Mouse (Mus musculus): ENCODE measurements around the gene Rhod. TPM values are rescaled to one million over a fixed set of nuclear protein-coding genes. Genes with fewer than 3 reads are reported as not detected.
A peak's percentile ranks its signal among the peaks of the same experiment; 100 is the strongest.
"Not testable (repeated sequence)": the region's sequence is repeated elsewhere in the genome, so short reads cannot be mapped to it uniquely, and the experiment has no call there.

Gene Rhod
- polyA plus RNA-seq, 1 experiment from 2014 or later = 57.9 TPM

- H3K27ac ChIP-seq (ENCODE audit: low read length) = peak overlapping the region; percentile 95
- H3K27me3 ChIP-seq (ENCODE audit: insufficient read depth, low read length) = no peaks in the 10 kb centered on the region
- 0% methylated on average over 36 of the region's 90 CpGs for WGBS
- H3K9me3 ChIP-seq (ENCODE audit: low read length) = no peaks in the 10 kb centered on the region
- peak overlapping the region; percentile 87 for H3K4me2 ChIP-seq (replicated peaks; ENCODE audit: low read depth, low read length)
- H3K36me3 ChIP-seq (ENCODE audit: insufficient read depth, low read length) = peaks cover 7% of the 10 kb centered on the region; the same call in 1 of the 2 replicates
- H3K9ac ChIP-seq (replicated peaks; ENCODE audit: low read length) = peak overlapping the region; percentile 99
- H3K4me1 ChIP-seq (ENCODE audit: insufficient read depth, low read length) = peaks cover 19% of the 10 kb centered on the region
- H3K4me3 ChIP-seq (ENCODE audit: low read length) = peak overlapping the region; percentile 98
- ATAC-seq (ENCODE audit: low FRiP score, low TSS enrichment) = peak; percentile 94
These were observed 42.0 kb downstream of the Rhod start for GRCm38 (mm10) chr19:4396998-4397797.

- H3K4me3 ChIP-seq (ENCODE audit: low read length) = peak overlapping the region; percentile 98
- under 1% methylated on average over 57 of the region's 80 CpGs for WGBS
- no peaks in the 10 kb centered on the region for H3K27me3 ChIP-seq (ENCODE audit: insufficient read depth, low read length)
- H3K36me3 ChIP-seq (ENCODE audit: insufficient read depth, low read length) = peaks cover 10% of the 10 kb centered on the region; the same call in 1 of the 2 replicates
- peaks cover 19% of the 10 kb centered on the region for H3K4me1 ChIP-seq (ENCODE audit: insufficient read depth, low read length)
- H3K9me3 ChIP-seq (ENCODE audit: low read length) = no peaks in the 10 kb centered on the region
- peak overlapping the region; percentile 84 for H3K4me2 ChIP-seq (replicated peaks; ENCODE audit: low read depth, low read length)
- ATAC-seq (ENCODE audit: low FRiP score, low TSS enrichment) = peak; percentile 37
- H3K9ac ChIP-seq (replicated peaks; ENCODE audit: low read length) = peak overlapping the region; percentile 99
- peak overlapping the region; percentile 95 for H3K27ac ChIP-seq (ENCODE audit: low read length)
These were observed 42.9 kb downstream of the Rhod start for GRCm38 (mm10) chr19:4396081-4396997.

GRCm38 (mm10) chr19:4387276-4387675 is 52.0 kb downstream of the Rhod start:
- Histone ChIP-seq H3K4me1 (ENCODE audit: insufficient read depth, low read length) (no peaks in the 10 kb centered on the region), H3K27ac (ENCODE audit: low read length) (no peak overlapping the region), H3K9ac (replicated peaks; ENCODE audit: low read length) (no peak overlapping the region), H3K36me3 (ENCODE audit: insufficient read depth, low read length) (peaks cover 13% of the 10 kb centered on the region; the same call in 1 of the 2 replicates), H3K4me2 (replicated peaks; ENCODE audit: low read depth, low read length) (no peak overlapping the region), H3K4me3 (ENCODE audit: low read length) (no peak overlapping the region), H3K9me3 (ENCODE audit: low read length) (no peaks in the 10 kb centered on the region), H3K27me3 (ENCODE audit: insufficient read depth, low read length) (no peaks in the 10 kb centered on the region)
- ATAC-seq (ENCODE audit: low FRiP score, low TSS enrichment) = no peak

GRCm38 (mm10) chr19:4385026-4385425 is 54.2 kb downstream of the Rhod start:
- Histone ChIP-seq H3K9ac (replicated peaks; ENCODE audit: low read length) (no peak overlapping the region), H3K27ac (ENCODE audit: low read length) (no peak overlapping the region), H3K4me1 (ENCODE audit: insufficient read depth, low read length) (no peaks in the 10 kb centered on the region), H3K4me3 (ENCODE audit: low read length) (no peak overlapping the region), H3K36me3 (ENCODE audit: insufficient read depth, low read length) (peaks cover 10% of the 10 kb centered on the region; the same call in 1 of the 2 replicates), H3K4me2 (replicated peaks; ENCODE audit: low read depth, low read length) (no peak overlapping the region), H3K27me3 (ENCODE audit: insufficient read depth, low read length) (no peaks in the 10 kb centered on the region), H3K9me3 (ENCODE audit: low read length) (no peaks in the 10 kb centered on the region)
- no peak for ATAC-seq (ENCODE audit: low FRiP score, low TSS enrichment)
- WGBS = 82% methylated on average over 4 of the region's 4 CpGs

- H3K9me3 ChIP-seq (ENCODE audit: low read length) = no peaks in the 10 kb centered on the region
- WGBS = 53% methylated on average over 1 of the region's 1 CpGs
- no peak overlapping the region for H3K4me3 ChIP-seq (ENCODE audit: low read length)
- no peak overlapping the region for H3K9ac ChIP-seq (replicated peaks; ENCODE audit: low read length)
- H3K4me1 ChIP-seq (ENCODE audit: insufficient read depth, low read length) = no peaks in the 10 kb centered on the region
- peaks cover 10% of the 10 kb centered on the region; the same call in 1 of the 2 replicates for H3K36me3 ChIP-seq (ENCODE audit: insufficient read depth, low read length)
- no peak overlapping the region for H3K27ac ChIP-seq (ENCODE audit: low read length)
- no peak for ATAC-seq (ENCODE audit: low FRiP score, low TSS enrichment)
- no peaks in the 10 kb centered on the region for H3K27me3 ChIP-seq (ENCODE audit: insufficient read depth, low read length)
- no peak overlapping the region for H3K4me2 ChIP-seq (replicated peaks; ENCODE audit: low read depth, low read length)
These were observed 54.9 kb downstream of the Rhod start for GRCm38 (mm10) chr19:4384322-4384721.

GRCm38 (mm10) chr19:4383306-4383705 is 55.9 kb downstream of the Rhod start:
- Histone ChIP-seq H3K9ac (replicated peaks; ENCODE audit: low read length) (no peak overlapping the region), H3K9me3 (ENCODE audit: low read length) (no peaks in the 10 kb centered on the region), H3K27ac (ENCODE audit: low read length) (no peak overlapping the region), H3K4me1 (ENCODE audit: insufficient read depth, low read length) (no peaks in the 10 kb centered on the region), H3K4me3 (ENCODE audit: low read length) (no peak overlapping the region), H3K27me3 (ENCODE audit: insufficient read depth, low read length) (no peaks in the 10 kb centered on the region), H3K36me3 (ENCODE audit: insufficient read depth, low read length) (peaks cover 16% of the 10 kb centered on the region; the same call in 1 of the 2 replicates), H3K4me2 (replicated peaks; ENCODE audit: low read depth, low read length) (no peak overlapping the region)
- no peak for ATAC-seq (ENCODE audit: low FRiP score, low TSS enrichment)

- WGBS = 77% methylated on average over 1 of the region's 1 CpGs
- H3K9me3 ChIP-seq (ENCODE audit: low read length); H3K27me3 ChIP-seq (ENCODE audit: insufficient read depth, low read length): not testable (repeated sequence)
These were observed 56.9 kb downstream of the Rhod start for GRCm38 (mm10) chr19:4382303-4382702.

More at GRCm38 (mm10) chr19:4382303-4382702, 56.9 kb downstream of the Rhod start:
- H3K36me3 ChIP-seq (ENCODE audit: insufficient read depth, low read length) = peaks cover 14% of the 10 kb centered on the region; the same call in 1 of the 2 replicates
- not testable (repeated sequence) for H3K4me3 ChIP-seq (ENCODE audit: low read length); ATAC-seq (ENCODE audit: low FRiP score, low TSS enrichment); H3K9ac ChIP-seq (replicated peaks; ENCODE audit: low read length); H3K4me1 ChIP-seq (ENCODE audit: insufficient read depth, low read length); H3K4me2 ChIP-seq (replicated peaks; ENCODE audit: low read depth, low read length); H3K27ac ChIP-seq (ENCODE audit: low read length)

Other genes with a start within 250 kb of the Rhod start
- 2.5 and 3.1 TPM in 2 replicates for gene Tbc1d10c, start 248.1 kb downstream of the Rhod start, polyA plus RNA-seq (2015; fragmentation: Nextera tagmentation; extraction: Ambion mirVana)
- gene Ppp1ca, start 247.4 kb downstream of the Rhod start, polyA plus RNA-seq (2015; fragmentation: Nextera tagmentation; extraction: Ambion mirVana) = 1,050 and 1,120 TPM in 2 replicates
- 39.4 and 39.9 TPM in 2 replicates for gene Rad9a, start 237.8 kb downstream of the Rhod start, polyA plus RNA-seq (2015; fragmentation: Nextera tagmentation; extraction: Ambion mirVana)
- 6.8 and 7.5 TPM in 2 replicates for gene Clcf1, start 225.2 kb downstream of the Rhod start, polyA plus RNA-seq (2015; fragmentation: Nextera tagmentation; extraction: Ambion mirVana)
- gene AC109138.7, start 225.1 kb downstream of the Rhod start, polyA plus RNA-seq (2015; fragmentation: Nextera tagmentation; extraction: Ambion mirVana) = not detected in 2 replicates
- 34.2 and 36.3 TPM in 2 replicates for gene Pold4, start 207.5 kb downstream of the Rhod start, polyA plus RNA-seq (2015; fragmentation: Nextera tagmentation; extraction: Ambion mirVana)
- 22.9 and 24.3 TPM in 2 replicates for gene Ssh3, start 170.3 kb downstream of the Rhod start, polyA plus RNA-seq (2015; fragmentation: Nextera tagmentation; extraction: Ambion mirVana)
- gene Ankrd13d, start 156.3 kb downstream of the Rhod start, polyA plus RNA-seq (2015; fragmentation: Nextera tagmentation; extraction: Ambion mirVana) = 7.4 and 9.0 TPM in 2 replicates
- gene Grk2, start 133.2 kb downstream of the Rhod start, polyA plus RNA-seq (2015; fragmentation: Nextera tagmentation; extraction: Ambion mirVana) = 15.9 and 20.0 TPM in 2 replicates
- 47.5 and 56.2 TPM in 2 replicates for gene Kdm2a, start 41.1 kb downstream of the Rhod start, polyA plus RNA-seq (2015; fragmentation: Nextera tagmentation; extraction: Ambion mirVana)
- gene Syt12, start 38.0 kb upstream of the Rhod start, polyA plus RNA-seq (2015; fragmentation: Nextera tagmentation; extraction: Ambion mirVana) = 2.8 and 3.8 TPM in 2 replicates
- 0.22 TPM in 1 of 2 replicates, not detected in the other for gene 2010003K11Rik, start 59.2 kb upstream of the Rhod start, polyA plus RNA-seq (2015; fragmentation: Nextera tagmentation; extraction: Ambion mirVana)
- gene Pcx, start 71.0 kb upstream of the Rhod start, polyA plus RNA-seq (2015; fragmentation: Nextera tagmentation; extraction: Ambion mirVana) = 56.3 and 70.9 TPM in 2 replicates
- gene Lrfn4, start 176.2 kb upstream of the Rhod start, polyA plus RNA-seq (2015; fragmentation: Nextera tagmentation; extraction: Ambion mirVana) = 4.5 and 6.0 TPM in 2 replicates
- gene Rce1, start 186.2 kb upstream of the Rhod start, polyA plus RNA-seq (2015; fragmentation: Nextera tagmentation; extraction: Ambion mirVana) = 92.4 and 96.0 TPM in 2 replicates

Measured in kidney, embryonic 16.5 days (tissue).